Mouse (Mus musculus): ENCODE results near the gene Mical2.
A peak's percentile ranks its signal among the peaks of the same experiment; 100 is the strongest.

Mical2 gene

DNA sequence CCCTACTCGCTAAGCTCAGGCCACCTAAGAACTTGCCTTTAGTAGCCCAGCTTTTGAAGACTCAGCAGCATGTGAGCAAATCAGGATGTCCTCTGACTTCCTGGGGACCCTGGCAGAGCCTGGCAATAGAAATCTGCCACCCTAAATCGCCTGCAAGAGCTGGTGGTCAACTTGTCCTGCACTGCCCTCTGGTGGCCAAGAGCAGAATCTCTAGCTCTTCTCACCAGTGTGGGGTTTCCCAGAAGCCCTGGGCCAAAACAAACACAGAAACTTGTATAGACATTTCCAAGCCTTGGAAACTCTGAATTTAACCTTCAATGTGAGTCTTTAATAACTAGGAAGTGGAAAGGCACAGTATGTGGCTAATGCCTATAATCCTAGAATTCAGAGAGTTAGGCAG, 143.4 kb downstream of the Mical2 start:
- peak; percentile 92 for DNase-seq

- no peak for DNase-seq
These were observed 144.3 kb downstream of the Mical2 start for GRCm38 (mm10) chr7:112369977-112370376.

DNA sequence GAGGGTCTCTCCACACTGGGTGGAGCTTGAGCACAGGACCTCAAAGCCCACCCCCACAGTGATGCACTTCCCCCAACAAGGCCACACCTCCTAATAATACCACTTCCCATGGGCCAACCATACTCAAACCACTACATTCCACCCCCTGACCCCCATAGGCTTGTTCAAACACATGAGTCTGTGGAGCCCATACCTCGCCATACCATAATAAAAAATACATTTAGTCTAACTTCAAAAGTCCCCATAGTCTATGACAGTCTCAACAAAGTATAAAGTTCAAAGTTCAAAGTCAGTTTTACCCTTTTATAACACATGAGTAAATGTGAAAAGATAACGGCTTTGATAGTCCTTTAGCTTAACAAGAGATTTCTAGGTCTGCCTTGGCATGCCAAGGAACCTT, 145.7 kb downstream of the Mical2 start:
- no peak for DNase-seq

GRCm38 (mm10) chr7:112374035-112374434, 148.4 kb downstream of the Mical2 start:
- DNase-seq: no peak

DNA sequence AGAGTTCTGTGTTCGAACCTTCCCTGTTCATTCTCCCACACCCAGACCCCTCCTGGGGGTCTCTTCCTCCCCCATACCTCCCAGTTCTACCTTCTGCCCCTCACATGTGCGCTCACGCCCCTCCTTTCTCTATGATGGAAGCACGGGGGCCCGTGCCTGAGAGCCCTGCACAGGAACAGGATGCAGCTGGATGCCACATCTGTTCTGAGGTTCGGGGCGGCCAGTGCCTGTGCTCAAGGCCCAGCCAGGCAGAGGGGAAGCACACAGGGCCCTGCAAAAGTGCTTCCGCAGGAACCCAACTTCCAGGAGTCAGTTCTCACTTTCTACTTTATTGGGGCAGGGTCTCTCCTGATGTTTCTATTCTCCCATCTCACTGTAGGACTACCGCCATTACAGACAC, 149.4 kb downstream of the Mical2 start:
- DNase-seq: no peak

- peak; percentile 36 for DNase-seq
These were observed 150.2 kb downstream of the Mical2 start for GRCm38 (mm10) chr7:112375900-112376299.

DNA sequence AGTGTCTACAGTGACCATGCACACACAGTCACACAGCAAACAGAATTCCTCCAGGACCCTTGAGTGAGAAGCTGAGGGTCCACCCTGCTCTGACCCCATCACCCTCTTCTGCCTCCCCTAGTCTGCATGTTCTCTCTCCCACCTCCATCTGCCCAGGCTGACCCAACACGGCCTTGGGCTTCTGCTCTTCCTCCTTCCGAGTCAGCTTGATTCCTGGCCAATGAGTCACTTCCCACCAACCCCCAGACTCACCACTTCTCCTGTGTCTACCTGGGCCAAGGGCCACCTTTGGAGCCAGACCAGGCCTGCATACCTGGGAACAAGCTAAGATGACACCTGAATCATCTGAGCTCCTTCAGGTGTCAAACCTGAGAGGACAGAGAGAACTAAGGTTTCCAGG, 151.0 kb downstream of the Mical2 start:
- no peak for DNase-seq

GRCm38 (mm10) chr7:112377314-112377713, 151.7 kb downstream of the Mical2 start:
- peak; percentile 83 for DNase-seq

DNA sequence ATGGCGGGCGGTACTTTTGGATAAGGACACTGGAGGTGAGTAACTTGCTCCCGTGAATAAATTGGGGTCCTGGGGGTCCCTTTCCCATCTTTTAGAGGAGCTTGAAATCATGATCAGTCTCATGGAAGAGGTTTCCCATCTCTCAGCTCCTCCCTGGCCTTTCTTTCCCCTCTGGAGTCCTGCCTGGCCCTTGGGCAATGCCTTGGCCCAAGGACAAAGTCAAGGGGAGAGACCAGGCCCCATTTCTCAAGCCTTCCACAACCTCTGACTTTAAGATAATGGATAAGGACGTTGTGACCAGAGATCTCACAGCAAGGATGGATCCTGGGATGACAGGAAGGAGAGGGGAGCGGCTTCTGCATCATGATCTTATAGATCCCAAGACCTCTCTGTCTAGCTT, 152.4 kb downstream of the Mical2 start:
- no peak for DNase-seq

DNA sequence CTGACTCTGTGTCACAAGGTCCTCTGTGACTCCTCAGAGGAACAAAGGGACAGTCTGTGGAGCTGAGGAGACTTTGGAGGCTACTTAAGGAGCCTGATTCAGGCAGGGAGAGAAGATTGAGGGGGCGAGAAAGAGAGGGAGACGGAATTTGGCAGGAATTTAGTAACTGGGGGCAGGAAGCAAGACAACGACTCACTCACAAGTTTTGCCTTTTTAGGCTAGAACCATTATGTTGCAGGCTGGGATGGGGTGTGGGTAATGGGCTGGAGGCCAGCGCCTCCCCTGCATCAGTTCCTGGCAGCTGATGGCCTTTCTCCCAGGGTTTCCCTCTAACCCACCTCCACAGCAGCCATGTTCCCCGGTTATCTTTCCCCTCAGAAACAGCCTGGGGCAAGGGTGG, 152.8 kb downstream of the Mical2 start:
- DNase-seq: no peak

GRCm38 (mm10) chr7:112386521-112386920, 160.9 kb downstream of the Mical2 start:
- DNase-seq: no peak

DNA sequence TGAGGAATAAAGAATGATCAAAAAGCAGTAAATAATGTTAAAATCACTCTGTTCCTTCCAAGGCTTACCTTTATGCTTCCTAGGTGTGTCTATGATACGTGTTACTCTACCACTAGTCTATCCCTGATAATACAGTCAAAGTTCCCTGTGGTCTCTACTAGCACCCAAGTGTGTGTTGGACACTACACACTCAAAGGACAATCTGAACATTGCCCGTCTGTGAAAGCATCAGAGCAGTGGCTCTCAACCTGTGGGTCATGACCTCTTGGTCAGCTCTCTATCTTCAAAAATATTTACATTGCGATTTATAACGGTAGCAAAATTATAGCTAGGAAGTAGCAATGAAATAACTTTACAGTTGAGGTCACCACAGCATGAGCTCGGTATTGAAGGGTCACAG, 162.2 kb downstream of the Mical2 start:
- DNase-seq: no peak

- DNase-seq: no peak
These were observed 162.8 kb downstream of the Mical2 start for GRCm38 (mm10) chr7:112388363-112388875.

DNA sequence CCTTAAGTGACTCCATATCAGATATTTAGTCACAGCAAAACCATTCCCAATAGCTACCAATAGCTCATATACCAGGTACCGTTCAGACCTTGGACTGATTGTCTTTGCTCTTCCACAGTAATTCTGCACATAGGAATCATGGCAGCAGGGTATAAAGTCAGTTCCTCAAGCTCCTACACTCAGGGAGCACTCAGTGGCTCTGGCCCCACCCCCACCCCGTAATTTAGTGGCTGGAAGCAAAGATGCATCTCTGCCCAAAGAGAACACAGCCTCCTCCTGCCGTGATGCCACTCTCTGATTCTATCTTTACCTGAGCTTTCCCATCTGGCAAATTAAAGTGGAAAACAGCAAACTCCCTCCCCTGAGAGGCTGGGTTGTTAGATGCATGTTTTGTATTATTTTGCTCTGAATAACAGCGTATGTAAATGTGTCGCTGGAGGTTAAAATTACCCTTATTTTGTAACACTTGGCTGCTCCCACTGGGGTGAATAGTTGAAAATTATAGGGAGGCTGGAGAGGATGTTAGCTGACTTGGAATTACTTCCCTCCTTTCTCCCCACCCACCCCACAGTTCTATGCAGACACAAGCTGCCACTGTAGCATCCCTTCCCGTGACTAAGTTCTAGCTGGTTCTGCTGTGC, 164.1 kb downstream of the Mical2 start:
- DNase-seq: no peak

DNA sequence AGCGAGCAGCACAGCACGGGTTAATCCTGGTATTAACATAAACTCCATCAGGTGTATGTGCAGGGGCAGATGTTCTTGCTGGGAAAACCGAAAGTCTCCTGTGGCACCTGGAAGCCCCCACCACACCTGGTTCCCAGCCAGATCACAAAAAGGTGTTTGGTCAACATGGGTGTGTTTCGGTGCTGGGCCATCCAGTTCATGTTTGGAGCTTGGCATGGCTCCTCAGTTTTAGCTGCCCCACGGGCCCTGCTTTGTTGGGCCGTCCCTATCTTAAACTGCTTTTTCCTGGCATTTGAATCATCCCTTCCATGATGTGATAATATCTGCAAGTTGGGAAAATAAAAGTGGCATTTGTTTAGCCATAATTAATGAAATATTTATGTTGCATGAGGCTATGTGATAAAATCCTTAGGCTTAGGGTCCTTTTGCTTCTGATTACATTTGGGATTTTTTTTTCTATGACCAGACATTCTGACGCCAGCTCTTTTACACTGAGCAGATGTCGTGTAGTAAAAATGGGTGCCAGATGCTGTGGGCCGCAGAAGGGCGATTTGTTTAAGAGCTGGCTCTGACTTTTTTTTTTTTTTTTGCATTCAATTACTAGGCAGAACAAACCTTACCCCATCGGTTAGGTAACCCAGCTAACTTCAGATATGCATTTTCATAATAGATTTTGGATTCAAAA, 164.7 kb downstream of the Mical2 start:
- peak; percentile 53 for DNase-seq

GRCm38 (mm10) chr7:112390937-112391605, 165.4 kb downstream of the Mical2 start:
- no peak for DNase-seq

DNA sequence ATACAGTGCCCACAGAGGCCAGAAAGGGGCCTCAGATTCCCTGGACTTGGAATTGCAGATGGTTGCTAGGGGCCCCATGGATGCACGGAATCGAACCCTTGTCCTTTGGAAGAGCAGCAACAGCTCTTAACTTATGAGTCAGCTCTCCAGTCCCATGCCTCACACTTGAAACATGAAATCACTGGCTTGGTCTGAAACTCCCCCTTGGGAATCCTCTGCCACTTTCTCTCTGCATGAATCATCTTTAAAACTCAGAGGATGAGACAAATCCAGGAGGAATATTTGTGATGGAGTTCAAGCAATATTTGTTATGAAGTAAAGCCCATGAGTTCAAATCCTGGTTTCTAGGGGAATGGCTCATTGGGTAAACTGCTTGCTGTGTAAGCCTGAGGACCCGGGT, 172.1 kb downstream of the Mical2 start:
- no peak for DNase-seq

- no peak for DNase-seq
These were observed 173.9 kb downstream of the Mical2 start for GRCm38 (mm10) chr7:112399425-112400170.

DNA sequence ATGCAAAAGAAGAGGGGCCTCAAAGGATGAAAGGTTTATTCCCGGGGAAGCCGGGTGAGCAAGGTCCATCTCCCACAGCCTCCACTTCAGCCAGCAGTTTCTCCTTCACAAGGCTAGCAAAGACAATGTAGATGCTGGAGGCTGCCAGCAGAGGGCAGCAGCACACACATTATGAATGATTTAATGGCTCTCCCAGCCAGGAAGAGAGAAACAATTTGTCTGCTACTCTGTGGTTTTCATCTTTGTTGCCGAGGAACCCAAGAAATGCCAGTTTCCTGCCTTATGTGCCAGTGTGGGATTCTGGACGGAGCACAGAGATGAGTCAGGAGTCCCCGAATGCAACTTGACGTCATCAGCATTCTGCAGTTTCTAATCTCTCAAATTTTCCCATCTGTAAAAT, 174.5 kb downstream of the Mical2 start:
- DNase-seq: peak; percentile 83

GRCm38 (mm10) chr7:112405061-112405460, 179.4 kb downstream of the Mical2 start:
- DNase-seq: peak; percentile 24

DNA sequence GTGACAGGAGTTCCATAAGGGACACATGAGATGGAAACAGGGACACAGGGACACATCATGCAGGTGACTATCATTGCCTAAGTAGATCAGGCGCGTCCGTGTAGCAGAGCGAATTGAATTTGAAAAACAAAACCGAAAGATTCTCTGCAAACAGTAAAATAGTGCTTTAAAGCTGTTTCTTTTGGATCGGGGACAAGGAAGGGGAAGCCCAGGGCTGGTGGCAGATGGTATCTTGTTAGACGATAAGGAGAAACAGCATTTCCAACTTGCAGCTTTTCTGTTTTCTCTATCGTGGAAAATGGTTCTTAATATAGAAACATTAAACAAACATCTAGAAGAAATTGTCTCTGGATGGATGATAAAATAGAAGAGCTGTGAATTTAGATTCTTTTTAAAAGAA, 179.9 kb downstream of the Mical2 start:
- DNase-seq: no peak

- no peak for DNase-seq
These were observed 181.9 kb downstream of the Mical2 start for GRCm38 (mm10) chr7:112407597-112407996.

GRCm38 (mm10) chr7:112409991-112410390, 184.3 kb downstream of the Mical2 start:
- DNase-seq: no peak
